Mouse (Mus musculus): ENCODE data around the gene Ccdc154. TPM values are rescaled to one million over a fixed set of nuclear protein-coding genes. Genes with fewer than 3 reads are reported as not detected.

The Ccdc154 gene
- total and polyA plus RNA-seq, 3 experiments, result 0.12 to 0.19 TPM; not detected in 1

DNA sequence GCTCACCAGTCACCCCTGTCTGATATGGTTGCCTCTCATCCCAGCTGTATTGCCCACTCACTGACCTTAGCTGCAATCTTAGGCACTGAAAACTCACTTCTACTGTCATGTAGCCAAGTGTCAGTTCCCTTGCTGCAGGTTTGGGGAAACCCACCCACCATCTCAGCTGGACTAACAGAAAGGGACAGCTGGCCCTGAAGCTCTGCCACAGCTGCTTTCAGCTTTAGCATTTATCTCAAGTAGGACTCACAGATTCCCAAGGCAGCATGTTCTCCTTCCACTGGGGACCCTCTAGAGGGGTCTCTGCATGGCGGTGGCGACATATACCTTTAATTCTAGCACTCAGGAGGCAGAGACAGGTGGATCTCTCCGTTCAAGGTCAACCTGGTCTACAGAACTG lies 2.5 kb downstream of the Ccdc154 start:
- no peak overlapping the region for H3K27ac ChIP-seq (ENCODE audit: control insufficient read depth, low read depth, low read length)
- no peaks in the 10 kb centered on the region for H3K36me3 ChIP-seq (ENCODE audit: control insufficient read depth in 1 of 2, insufficient read depth in 2 of 2, low read length in 2 of 2)
- no peak overlapping the region for H3K9ac ChIP-seq (ENCODE audit: control insufficient read depth, low read depth, low read length, poor library complexity, severe bottlenecking)
- DNase-seq (ENCODE audit: low read depth, low spot score), result no peak
- 0 out of 4 replicates have a peak, but pooled peaks cover 0 to 4% of the 10 kb centered on the region in 2 experiments for H3K4me1 ChIP-seq (ENCODE audit: control insufficient read depth in 1 of 2, insufficient read depth in 2 of 2, low read length in 2 of 2)
- no peaks in the 10 kb centered on the region for H3K79me2 ChIP-seq (ENCODE audit: control insufficient read depth, insufficient read depth, low read length, poor library complexity)
- no peak overlapping the region for H3K4me3 ChIP-seq (ENCODE audit: control insufficient read depth in 1 of 2, insufficient read depth in 1 of 2, low read depth in 2 of 2, low read length in 2 of 2)
- TF ChIP-seq CHD1 (IDR thresholded peaks at IDR 0.05; ENCODE audit: low read depth, low read length) (no peak), JUND (IDR thresholded peaks at IDR 0.05; ENCODE audit: low read depth, low read length) (no peak), GABPA (IDR thresholded peaks at IDR 0.05; ENCODE audit: low read depth, low read length) (no peak), HCFC1 (IDR thresholded peaks at IDR 0.05; ENCODE audit: low read depth, low read length) (no peak), SMC3 (IDR thresholded peaks at IDR 0.05; ENCODE audit: low read depth, low read length) (no peak)
- no peaks in the 10 kb centered on the region for H3K27me3 ChIP-seq (ENCODE audit: control insufficient read depth in 1 of 2, insufficient read depth in 2 of 2, low read length in 2 of 2)
- no peaks in the 10 kb centered on the region for H3K9me3 ChIP-seq (replicated peaks; ENCODE audit: insufficient read depth, low read length)

GRCm38 (mm10) chr17:25165970-25166671 lies 3.9 kb downstream of the Ccdc154 start:
- DNase-seq (ENCODE audit: low read depth, low spot score), result no peak
- Histone ChIP-seq H3K79me2 (ENCODE audit: control insufficient read depth, insufficient read depth, low read length, poor library complexity) (no peaks in the 10 kb centered on the region), H3K9ac (ENCODE audit: control insufficient read depth, low read depth, low read length, poor library complexity, severe bottlenecking) (no peak overlapping the region), H3K9me3 (replicated peaks; ENCODE audit: insufficient read depth, low read length) (no peaks in the 10 kb centered on the region), H3K27me3 (ENCODE audit: control insufficient read depth in 1 of 2, insufficient read depth in 2 of 2, low read length in 2 of 2) (no peaks in the 10 kb centered on the region), H3K4me3 (ENCODE audit: control insufficient read depth in 1 of 2, insufficient read depth in 1 of 2, low read depth in 2 of 2, low read length in 2 of 2) (no peak overlapping the region), H3K36me3 (ENCODE audit: control insufficient read depth in 1 of 2, insufficient read depth in 2 of 2, low read length in 2 of 2) (no peaks in the 10 kb centered on the region), H3K27ac (ENCODE audit: control insufficient read depth, low read depth, low read length) (no peak overlapping the region), H3K4me1 (ENCODE audit: control insufficient read depth in 1 of 2, insufficient read depth in 2 of 2, low read length in 2 of 2) (0 out of 4 replicates have a peak, but pooled peaks cover 0 to 4% of the 10 kb centered on the region in 2 experiments)
- TF ChIP-seq E2F4 (IDR thresholded peaks at IDR 0.05; ENCODE audit: borderline replicate concordance, low read depth, low read length) (no peak), JUND (IDR thresholded peaks at IDR 0.05; ENCODE audit: low read depth, low read length) (no peak), CTCF (IDR thresholded peaks at IDR 0.05 in 2 of 3, conservative IDR thresholded peaks at IDR 0.05 in 1 of 3; ENCODE audit: control insufficient read depth in 1 of 3, insufficient read depth in 1 of 3, low read depth in 2 of 3, low read length in 3 of 3, poor library complexity in 1 of 3, severe bottlenecking in 1 of 3) (no peak)

DNA sequence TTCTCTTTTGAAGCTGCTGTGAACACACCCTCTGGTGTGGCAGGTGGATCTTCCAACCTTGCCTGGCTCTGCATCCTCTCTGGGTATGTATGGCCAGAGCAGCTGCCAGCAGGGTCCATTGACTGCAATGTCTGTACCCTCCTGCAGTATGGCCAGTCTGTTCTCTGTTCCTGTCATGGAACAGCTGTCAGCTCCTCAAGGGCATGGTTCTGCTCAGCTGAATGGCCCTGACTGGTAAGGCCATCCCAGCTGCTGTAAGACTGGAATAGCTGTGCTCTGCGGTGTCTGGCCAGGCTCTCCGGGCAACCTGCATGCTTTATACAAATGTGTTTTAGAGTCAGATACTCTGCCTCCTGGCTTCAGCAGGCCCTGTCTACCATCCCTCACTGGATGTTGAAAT lies 7.4 kb downstream of the Ccdc154 start:
- H3K9ac ChIP-seq (ENCODE audit: control insufficient read depth, low read depth, low read length, poor library complexity, severe bottlenecking), result no peak overlapping the region
- no peaks in the 10 kb centered on the region for H3K27me3 ChIP-seq (ENCODE audit: control insufficient read depth in 1 of 2, insufficient read depth in 2 of 2, low read length in 2 of 2)
- H3K27ac ChIP-seq (ENCODE audit: control insufficient read depth, low read depth, low read length), result no peak overlapping the region
- DNase-seq (ENCODE audit: low read depth, low spot score), result no peak
- TF ChIP-seq TAL1 (IDR thresholded peaks at IDR 0.05; ENCODE audit: low read length) (no peak), E2F4 (IDR thresholded peaks at IDR 0.05; ENCODE audit: borderline replicate concordance, low read depth, low read length) (no peak), CHD1 (IDR thresholded peaks at IDR 0.05; ENCODE audit: low read depth, low read length) (no peak), SMC3 (IDR thresholded peaks at IDR 0.05; ENCODE audit: low read depth, low read length) (no peak), TCF12 (IDR thresholded peaks at IDR 0.05; ENCODE audit: low read depth, low read length) (no peak), MAFK (IDR thresholded peaks at IDR 0.05; ENCODE audit: borderline replicate concordance, low read depth, low read length) (no peak), ZMIZ1 (IDR thresholded peaks at IDR 0.05; ENCODE audit: low read depth, low read length) (no peak), BHLHE40 (IDR thresholded peaks at IDR 0.05; ENCODE audit: borderline replicate concordance, low read depth, low read length) (no peak), MXI1 (IDR thresholded peaks at IDR 0.05; ENCODE audit: low read depth, low read length) (no peak), MEF2A (IDR thresholded peaks at IDR 0.05; ENCODE audit: extremely low read depth, insufficient replicate concordance, low read depth, low read length, poor library complexity, severe bottlenecking) (no peak), NELFE (IDR thresholded peaks at IDR 0.05; ENCODE audit: low read depth, low read length) (no peak), POLR2A (IDR thresholded peaks at IDR 0.05; ENCODE audit: control insufficient read depth in 1 of 2, insufficient read depth in 1 of 2, low read depth in 1 of 2, low read length in 2 of 2, poor library complexity in 1 of 2) (no peak), POLR2AphosphoS2 (IDR thresholded peaks at IDR 0.05; ENCODE audit: low read length) (no peak), TBP (IDR thresholded peaks at IDR 0.05; ENCODE audit: low read depth, low read length) (no peak), CHD2 (IDR thresholded peaks at IDR 0.05; ENCODE audit: low read length) (no peak)
- H3K4me1 ChIP-seq (ENCODE audit: control insufficient read depth in 1 of 2, insufficient read depth in 2 of 2, low read length in 2 of 2), result 0 out of 4 replicates have a peak, but pooled peaks cover 0 to 4% of the 10 kb centered on the region in 2 experiments
- no peak overlapping the region for H3K4me3 ChIP-seq (ENCODE audit: control insufficient read depth in 1 of 2, insufficient read depth in 1 of 2, low read depth in 2 of 2, low read length in 2 of 2)
- H3K79me2 ChIP-seq (ENCODE audit: control insufficient read depth, insufficient read depth, low read length, poor library complexity), result no peaks in the 10 kb centered on the region
- H3K9me3 ChIP-seq (replicated peaks; ENCODE audit: insufficient read depth, low read length), result no peaks in the 10 kb centered on the region
- H3K36me3 ChIP-seq (ENCODE audit: control insufficient read depth in 1 of 2, insufficient read depth in 2 of 2, low read length in 2 of 2), result no peaks in the 10 kb centered on the region
